Mouse (Mus musculus) CH12.LX (cell line): ENCODE measurements around the gene Usp40.

Experiments used
- CTCF ChIP-seq, 2 experiments: IDR thresholded peaks in 1 of 2; conservative IDR thresholded peaks in 1 of 2; 2 replicates each; pipeline ENCODE4 v1.5.1; 2011 to 2012; ENCODE audit warnings: low read depth in 2 of 2, low read length in 2 of 2, improper control_type of control experiment in 1 of 2, inconsistent platforms in 1 of 2, mild to moderate bottlenecking in 1 of 2, moderate library complexity in 1 of 2
- POLR2A ChIP-seq: IDR thresholded peaks from 2 replicates; pipeline ENCODE4 v1.6.1; 2011; ENCODE audit warnings: low read depth, mild to moderate bottlenecking, improper control_type of control experiment, low read length
- RAD21 ChIP-seq: IDR thresholded peaks from 2 replicates; pipeline ENCODE4 v1.6.1; 2011; ENCODE audit warnings: low read depth, mild to moderate bottlenecking, low read length, improper control_type of control experiment, moderate library complexity
- ZC3H11A ChIP-seq: IDR thresholded peaks from 2 replicates; pipeline ENCODE4 v1.6.1; 2012; ENCODE audit warnings: low read depth, mild to moderate bottlenecking, inconsistent platforms, low read length, improper control_type of control experiment

GRCm38 (mm10) chr1:87970381-87970780, 38.0 kb downstream of the Usp40 start:
- TF ChIP-seq RAD21 (no peak), POLR2A (no peak), ZC3H11A (no peak), CTCF (conservative IDR thresholded peaks at IDR 0.05 in 1 of 2, IDR thresholded peaks at IDR 0.05 in 1 of 2; ENCODE audit: low read depth in 2 of 2, low read length in 2 of 2) (no peak)
